Mouse (Mus musculus) gastrocnemius, adult 18-20 months (tissue): ENCODE results near the gene Stx8. TPM values are rescaled to one million over a fixed set of nuclear protein-coding genes. Genes with fewer than 3 reads are reported as not detected.

Source experiments
- DNase-seq: peaks from one replicate; pipeline ENCODE4 v3.0.0; 2021; ENCODE audit warnings: low spot score
- long read RNA-seq, 2 experiments: library from polyadenylated mRNA; stranded (forward); transcript quantifications; one replicate each; pipeline ENCODE4 v2.0.0; 2021
- total RNA-seq, 2 experiments: library from RNA; stranded (reverse); gene quantifications; 2 replicates each; pipeline ENCODE4 v1.2.3; 2021

Gene Stx8
- 10 to 100 TPM; 22.6 to 25.3 TPM for total RNA-seq
- long read RNA-seq, experiment 1, full-length matches to known transcripts = 28 of 28 reads
- long read RNA-seq, experiment 1, partial matches to known transcripts = 0 of 28 reads
- long read RNA-seq, experiment 1, other reads (novel, unspliced or antisense) = 0 of 28 reads
- long read RNA-seq, experiment 2, full-length matches to known transcripts = 15 of 17 reads
- long read RNA-seq, experiment 2, partial matches to known transcripts = 0 of 17 reads
- long read RNA-seq, experiment 2, other reads (novel, unspliced or antisense) = 2 of 17 reads

DNA sequence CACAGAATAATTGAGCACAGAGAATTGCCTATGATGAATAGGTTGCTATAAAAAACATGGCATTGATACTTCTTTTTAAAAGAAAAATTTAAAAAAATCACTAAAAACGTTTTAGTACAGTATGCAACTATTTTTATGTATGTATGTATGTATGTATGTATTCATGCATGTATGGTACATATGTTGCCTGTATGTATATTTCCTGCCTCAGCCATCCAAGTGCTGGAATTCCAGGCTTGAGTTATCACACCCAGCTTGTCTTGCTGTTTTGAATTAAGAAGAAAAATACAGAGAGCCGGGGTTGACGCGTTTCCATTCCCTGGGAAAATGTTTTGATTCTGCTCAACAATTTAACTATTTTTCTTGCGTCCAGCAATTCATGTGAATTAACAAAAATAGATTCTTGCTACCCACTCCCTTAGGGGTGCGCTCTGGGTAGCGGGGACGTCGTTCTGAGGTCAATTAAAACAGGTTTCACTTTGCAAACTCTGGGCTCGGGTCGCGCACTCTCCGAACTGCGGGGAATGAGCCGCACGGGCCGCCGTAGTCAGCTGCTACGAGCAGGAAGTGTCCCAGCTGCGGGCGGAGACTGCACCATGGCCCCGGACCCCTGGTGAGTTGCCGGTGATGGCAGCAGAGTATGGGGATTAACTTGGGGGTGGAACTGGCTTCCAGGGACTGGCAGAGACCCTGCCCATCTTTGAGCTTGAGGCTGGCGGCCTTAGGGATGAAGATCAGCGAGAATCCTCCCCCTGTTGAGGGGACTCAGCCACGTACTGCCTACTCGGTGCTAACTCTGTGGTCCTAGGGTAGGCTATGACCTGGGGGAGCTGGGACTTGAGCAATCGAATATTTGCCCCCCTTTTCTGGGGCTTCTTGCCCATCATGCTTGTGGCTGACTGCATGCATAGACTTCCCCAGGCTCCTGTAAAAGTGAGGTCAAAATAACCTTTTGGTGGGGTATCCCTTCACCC, at the start of gene Stx8:
Gene Stx8 (plus strand): TSS at position 289 of the 974 bp plus-strand sequence.
- DNase-seq = peak; percentile 95

DNA sequence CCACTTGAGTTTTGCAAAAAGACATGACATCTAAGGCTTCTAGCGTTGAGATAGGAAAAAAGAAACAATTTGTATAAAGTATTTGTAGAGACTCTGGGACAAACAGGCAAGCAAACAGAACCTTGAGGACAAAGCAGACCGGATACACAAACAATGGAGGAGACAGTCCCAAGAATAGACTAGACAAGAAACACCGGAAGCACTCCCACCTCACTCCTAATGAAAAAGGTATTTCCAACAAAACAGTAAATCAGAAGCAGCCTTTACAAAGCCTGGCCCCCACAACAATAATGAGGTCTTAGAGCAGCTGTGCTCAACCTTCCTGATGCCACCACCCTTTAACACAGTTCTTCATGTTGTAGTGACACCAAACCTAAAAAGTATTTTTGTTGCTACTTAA, 48.9 kb upstream of the Stx8 start:
- no peak for DNase-seq

DNA sequence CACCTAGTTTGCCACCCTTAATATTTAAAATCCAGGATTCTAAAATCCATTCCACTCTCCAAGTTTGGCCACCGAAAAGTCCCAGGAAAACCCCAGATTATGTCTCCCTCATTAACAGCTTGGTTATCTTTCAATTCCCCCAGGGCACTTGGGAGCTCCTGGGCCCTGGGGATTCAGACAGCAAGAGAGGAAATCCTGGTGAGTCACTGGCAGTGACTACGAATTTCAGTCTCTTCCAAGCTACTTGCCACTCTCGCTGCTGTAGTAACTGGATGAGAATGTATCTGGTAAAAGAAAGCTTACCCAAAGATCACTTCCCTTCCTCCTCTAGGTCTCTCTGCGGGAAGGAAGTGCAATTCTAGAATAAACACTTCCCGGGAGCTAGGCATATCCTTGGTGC, 46.4 kb upstream of the Stx8 start:
- no peak for DNase-seq

DNA sequence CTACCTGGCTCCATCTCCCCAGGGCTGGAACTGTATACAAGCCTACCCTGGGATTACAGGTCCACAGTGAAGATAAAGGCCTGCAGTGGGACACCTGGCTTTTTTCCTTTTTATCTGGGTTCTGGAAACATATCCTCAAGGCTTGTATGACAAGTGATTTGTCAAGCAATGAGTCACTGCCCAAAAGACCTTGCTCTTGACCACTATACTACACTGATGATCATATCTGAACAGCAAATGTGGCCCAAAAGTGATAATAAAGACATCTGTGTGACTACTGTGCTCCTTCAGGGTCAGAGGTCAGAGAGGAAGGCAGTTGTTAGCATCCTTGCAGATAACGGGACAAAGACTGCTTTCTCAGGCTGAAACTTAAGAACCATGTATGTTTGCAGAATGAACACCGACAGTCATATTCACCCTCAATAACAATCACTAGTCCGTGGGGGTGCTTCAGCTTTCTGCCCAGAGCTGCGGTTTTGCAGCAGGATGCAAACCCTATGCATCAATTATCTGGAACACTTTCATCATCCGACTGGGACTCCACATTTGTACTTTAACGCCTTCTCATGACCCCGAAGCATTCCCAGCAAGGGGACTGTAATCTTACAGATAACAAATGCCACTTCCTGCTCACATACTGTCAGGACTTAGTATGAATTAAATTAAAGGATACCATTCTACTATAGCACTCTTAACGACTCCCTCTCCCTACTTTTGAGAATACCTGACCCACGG, 45.6 kb upstream of the Stx8 start:
- no peak for DNase-seq

DNA sequence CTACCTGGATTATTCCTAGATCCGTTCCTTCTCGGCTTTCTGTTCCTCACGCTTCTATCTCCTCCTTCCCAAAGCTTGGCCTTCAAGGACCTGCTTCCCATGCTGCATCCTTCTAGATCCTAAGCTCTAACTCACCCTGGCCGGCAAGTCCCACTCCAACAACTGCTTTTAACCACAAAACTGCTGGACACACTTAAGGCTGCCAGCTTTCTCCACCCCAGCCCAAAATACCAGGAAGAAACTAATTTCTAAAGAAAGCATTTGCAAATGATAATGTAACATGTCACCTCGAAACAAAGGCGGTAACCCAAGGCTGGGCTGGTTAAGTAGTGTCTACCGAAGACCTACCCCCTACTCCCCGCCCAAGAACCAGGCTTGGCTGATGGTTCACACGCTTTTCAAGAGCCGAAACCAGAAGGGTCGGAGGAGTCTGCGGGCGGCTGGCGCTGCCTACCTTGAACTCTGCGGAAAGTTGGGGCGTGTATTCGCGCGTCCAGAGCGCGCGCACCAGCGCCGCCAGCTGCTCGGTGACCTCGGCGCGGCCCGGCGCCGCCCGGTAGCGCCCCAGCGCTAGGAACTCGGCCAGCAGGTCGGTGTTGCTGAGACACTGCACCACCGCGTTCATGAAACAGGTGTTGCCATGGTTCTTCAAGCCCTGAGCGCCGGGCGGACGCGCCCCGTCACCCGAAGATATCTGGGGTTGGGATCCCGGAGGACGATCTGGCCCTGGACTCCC, 44.7 kb upstream of the Stx8 start:
- DNase-seq = peak; percentile 43

DNA sequence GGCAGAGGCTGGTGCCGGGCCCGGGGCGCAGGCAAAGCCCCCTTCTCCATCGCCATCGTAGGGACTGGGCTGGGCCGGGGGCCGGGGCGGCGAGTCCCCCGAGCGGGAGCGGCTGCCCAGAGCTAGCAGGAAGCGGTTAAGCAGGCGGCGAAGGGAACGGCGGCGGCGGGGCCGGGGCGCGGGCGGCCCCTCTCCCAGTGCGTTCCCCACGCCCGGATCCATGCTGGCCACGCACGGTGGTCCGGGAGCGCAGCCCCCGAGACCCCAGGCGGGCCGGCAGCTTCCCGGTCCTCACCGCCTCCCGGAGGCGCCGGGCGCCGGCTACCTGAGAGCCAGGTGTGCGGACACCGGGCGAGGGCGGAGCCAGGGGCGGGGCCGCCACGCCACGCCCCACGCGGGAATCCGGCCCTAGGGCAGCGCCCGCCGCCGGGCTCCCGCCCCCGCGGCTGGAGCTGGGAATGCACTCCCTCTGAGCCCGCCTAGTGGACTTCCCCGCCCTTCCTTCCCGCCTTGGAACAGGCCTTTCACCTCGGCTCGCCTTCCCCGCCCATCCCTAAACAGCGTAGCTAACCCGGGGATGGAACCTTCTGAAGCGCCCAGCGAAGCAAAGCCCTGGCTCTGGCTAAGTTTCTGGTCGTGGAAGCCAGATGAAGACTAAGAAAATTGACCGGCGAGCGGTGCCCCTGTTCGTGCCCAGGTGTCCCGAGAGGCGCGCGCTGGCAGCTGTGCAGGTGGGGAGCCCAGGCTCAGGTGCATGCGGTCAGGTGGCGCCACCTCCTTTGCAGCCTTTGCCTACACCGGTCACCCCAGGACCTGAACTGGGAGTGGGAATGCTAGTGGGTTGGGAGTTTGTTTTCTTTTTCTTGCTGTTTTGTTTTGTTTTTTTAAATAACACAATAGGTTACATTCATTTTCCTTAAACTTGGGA, 43.9 kb upstream of the Stx8 start, which contains the start of gene Usp43:
Gene Usp43 (minus strand): TSS at position 327 of the 928 bp plus-strand sequence.
- DNase-seq = peak; percentile 44

DNA sequence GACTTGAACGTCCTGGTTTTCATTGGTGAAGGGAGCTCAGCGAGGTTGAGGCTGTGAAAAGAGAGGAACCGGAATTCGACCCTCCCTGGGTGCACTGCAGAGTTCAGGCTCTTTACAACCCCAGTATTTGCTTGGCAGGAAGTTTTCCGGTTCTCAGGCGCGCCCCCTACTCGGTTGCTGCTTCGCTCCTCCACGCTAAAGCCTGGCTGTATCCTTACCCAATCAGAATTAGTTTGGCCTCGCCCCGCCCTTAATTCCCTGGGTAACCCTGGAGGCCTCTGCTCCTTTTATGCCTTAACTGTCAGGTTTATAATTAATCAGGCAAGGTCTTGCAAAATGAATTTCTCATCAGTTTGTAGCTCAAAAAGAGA, 43.3 kb upstream of the Stx8 start:
- peak; percentile 38 for DNase-seq

DNA sequence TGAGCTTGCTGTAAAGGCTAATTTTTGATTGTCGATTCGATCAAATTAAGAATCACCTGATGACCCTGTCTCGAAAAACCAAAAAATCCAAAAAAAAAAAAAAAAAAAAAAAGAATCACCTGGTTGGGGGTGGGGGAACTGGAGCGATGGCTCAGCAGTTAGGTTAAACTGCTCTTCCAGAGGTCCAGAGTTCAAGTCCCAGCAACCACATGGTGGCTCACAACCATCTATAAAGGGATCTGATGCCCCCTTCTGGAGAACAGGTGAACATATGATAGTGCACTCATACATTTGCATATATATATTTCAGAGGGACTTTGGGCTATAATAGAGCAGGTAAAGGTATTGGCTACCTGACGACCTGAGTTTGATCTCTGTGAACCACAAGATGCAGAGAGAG, 42.3 kb upstream of the Stx8 start:
- no peak for DNase-seq

DNA sequence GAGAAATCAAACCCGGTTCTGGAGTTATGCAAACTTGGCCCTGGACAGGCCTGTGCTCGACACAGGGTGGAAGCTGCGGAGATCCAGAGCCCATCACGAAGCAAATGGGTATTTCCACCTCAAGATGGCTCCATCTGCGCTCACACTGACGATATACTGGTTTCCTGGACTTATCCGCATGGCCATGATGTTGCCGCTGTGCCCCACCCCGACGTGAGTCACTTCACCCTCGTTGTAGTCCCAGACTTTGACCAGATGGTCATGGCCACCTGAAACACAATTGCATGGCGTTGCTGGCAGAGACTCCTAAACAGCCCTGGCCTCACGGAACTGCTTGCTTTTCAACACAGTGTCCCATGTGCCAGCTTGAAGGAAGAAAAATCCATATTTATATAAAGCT, 41.0 kb upstream of the Stx8 start:
- no peak for DNase-seq

DNA sequence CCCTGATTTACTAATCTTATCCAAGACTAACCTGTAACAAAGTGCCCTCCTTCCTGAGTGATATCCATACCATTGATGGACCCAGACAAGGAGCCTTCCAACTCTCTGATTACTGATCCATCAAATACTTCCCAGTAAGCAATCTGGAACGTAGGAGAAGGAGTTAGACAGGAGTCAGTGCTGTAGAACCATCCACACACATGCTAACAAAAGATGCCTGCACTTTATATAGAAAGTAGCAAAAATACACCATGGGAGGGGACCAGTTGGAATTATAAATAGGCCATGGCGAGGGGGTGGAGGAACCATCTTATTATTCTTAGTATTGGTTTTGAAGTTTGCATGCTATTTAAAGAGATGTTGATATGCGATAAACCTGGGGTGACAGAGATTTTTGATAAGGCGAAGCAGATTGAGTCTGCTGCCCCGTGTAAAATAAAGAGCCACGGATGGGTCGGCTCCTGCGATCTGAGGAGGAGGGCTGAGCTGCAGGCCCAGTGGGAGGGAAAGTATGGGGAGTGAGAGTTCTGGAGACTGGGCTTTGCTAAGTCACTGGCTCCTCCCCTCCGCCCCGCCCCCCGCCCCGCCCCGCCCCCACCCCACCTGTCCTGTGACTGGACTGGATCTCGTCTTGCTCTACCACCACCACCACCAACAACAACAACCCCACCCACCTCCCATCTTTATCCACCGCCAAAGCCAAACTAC, 39.5 kb upstream of the Stx8 start:
- DNase-seq = no peak

DNA sequence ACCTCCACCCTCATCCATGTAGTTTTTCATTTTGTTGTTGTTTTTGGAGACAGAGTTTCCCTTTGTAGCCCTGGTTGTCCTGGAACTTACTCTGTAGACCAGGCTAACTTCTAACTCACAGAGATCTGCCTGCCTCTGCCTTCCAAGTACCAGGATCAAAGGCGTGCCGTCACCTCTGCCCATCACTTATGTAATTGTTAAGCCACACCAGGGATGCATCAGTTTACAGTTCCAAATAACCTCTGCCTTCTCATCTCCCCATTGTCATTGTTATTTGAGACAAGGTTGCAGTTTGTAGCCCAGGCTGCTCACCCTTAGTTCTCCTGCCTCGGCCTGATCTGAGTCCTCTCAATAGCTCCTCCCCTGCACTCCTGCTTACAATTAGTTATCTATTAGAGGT, 33.8 kb upstream of the Stx8 start:
- no peak for DNase-seq

DNA sequence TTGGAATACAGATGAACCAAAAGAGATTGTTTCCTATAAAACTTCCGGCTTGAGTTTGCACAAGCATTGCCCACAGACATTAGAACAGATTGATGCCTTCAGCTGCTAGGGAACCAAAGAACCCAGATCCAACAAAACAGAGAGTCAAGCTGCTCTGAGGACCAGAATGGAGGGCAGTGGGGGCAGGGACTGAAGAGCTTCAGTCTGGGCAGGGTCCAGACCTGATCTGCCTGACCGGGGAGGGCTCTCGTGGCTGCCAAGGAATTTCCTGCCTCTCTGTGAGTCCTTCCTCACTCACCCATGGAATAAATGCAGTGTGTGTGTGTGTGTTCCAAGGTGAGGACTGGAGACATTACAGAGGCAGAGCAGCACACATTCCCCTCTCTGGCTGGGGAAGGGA, 17.8 kb upstream of the Stx8 start:
- DNase-seq = no peak

DNA sequence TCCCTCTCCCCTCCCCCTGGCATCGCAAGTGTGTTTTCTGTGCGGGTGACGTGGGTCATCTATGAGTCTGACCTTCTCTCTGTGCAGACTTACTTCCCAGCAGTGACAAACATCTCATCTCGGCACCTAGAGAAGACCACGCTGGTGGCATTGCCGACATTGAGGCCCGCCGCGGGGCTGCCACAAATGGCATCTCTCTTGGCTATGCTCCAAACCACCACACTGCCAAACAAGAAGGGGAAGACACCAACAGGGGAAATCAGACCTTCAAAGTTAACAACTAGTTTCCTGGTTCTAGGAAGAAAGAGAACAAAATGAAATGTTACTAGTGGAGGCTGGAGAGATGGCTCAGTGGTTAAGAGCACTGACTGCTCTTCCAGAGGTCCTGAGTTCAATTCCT, 16.5 kb upstream of the Stx8 start:
- DNase-seq = no peak

DNA sequence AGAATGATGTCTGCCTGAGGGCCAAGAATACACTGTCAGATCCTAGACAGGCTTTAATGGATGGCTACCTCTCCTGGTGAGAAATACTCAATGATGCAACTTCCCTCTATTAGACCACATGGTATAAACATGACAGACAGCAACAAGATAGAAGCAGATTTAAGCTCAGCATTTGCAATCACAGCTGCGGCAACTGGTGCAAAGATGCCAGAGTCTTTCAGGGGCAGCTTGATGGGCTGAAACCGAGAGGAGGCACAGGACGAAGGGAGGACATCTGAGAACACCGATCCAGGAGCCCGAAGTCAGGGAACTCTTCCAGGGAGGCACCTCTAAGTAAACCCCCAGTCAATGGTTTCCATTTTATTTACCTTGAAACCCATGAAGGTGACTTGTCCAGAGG, 12.4 kb upstream of the Stx8 start:
- DNase-seq = no peak

DNA sequence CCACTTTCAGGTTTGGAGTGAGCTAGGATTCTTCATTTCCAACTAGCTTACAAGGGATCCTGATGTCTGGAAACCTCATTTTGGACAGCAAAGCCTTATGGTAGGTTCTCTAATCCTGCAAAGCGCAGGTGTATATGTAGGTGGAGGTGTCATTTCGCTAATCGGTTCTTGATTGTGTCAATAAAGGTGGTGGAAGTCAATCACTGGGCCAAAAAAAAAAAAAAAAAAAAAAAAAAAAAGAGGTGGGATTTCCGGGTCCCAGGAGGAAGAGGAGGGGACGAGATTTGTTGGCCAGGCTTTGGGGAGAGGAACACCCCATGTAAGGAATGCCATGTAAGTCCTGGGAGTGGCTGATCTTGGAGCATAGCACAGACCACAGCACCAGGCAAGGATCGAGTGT, 11.6 kb upstream of the Stx8 start:
- no peak for DNase-seq

DNA sequence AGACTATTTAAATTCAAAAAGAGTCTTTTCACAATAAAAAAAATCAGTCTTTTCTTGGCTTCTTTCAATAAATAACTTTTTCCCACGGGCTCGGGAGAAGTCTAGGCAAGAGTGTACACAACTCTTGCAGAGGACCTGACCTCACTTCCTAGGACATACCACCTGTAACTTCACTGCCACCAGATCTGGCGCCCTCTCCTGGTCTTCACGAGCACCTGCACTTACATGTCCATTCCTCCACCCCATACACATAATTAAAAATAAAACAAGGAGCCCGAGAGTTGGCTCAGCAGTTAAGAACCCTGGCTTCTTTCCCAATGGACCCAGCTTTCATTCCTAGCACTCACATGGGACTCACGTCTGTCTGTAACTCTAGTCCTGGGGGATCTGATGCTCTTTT, 1.9 kb upstream of the Stx8 start:
- no peak for DNase-seq

DNA sequence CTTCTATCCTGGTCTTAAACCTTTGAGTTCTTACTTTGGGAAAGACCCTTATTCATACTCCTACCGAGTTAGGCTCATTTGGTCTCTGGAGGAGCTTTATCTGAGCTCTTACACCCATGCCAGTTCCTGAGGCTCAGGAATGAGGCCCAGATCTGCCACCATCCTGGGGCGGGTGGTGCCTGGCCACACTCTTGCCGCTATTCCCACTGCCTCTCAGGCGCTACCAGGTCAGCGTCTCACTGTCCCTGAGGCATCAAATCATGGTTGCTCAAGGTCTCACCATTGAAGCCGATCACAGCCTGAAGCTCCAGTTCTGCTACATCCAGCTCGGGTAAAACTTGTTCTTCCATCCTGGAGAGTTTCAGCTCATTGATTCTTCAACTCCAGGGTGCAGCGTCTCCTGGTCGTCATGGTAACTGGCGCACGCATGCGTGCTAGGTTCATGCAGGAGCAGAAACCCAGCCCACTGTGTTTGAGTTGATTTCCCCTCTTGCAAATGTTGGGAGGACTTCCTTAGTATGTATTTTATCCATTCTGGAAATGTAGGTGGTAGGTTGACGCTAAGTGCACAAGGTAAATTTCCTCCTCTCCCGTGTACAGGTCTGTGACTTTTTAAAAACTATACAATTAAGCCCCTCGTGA, 630 bp upstream of the Stx8 start, which contains the start of gene Cfap52:
Gene Cfap52 (minus strand): TSS at position 410 of the 642 bp plus-strand sequence.
- DNase-seq = peak; percentile 74

DNA sequence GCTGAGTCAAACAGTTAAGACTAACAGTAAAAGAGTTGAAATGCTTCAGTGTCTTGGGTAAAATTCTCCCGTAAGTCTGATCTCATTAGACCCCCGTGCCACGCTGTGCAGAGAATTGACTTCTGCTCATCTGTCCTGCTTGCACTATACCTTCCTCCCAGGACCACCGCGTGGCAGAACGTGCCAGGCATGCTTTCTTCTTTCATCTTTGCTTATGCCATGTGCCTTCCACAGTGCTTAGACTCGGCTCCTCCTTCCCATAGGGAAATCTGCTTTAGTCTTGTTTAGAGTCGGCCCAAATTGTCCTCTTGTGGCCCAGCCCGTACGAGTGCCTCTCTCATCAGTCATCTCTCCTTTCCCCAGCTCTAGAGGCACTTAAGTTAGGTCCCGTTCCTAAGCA, 1.8 kb downstream of the Stx8 start:
- DNase-seq = no peak

DNA sequence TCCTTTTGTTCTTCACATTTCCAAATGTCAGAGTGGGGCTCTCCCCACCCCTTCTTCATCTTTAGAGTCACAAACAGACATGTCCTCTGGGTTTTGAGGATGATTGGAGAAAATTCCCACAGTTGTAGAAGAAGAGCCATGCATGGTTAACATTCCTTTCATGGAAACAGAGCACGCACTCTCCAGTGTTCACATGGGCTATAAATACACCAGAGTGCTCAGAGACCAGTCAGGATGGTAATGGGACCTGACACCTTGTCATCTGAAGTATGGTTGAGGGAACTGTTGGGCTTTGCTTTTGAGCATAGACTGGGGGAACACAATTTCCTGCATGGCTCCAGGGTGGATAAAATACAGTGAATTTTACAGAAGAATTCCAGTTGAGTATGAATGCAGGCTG, 6.6 kb downstream of the Stx8 start:
- no peak for DNase-seq
